ENCODE assay signal across 8 mouse cellular contexts in the genomic region with DNA sequence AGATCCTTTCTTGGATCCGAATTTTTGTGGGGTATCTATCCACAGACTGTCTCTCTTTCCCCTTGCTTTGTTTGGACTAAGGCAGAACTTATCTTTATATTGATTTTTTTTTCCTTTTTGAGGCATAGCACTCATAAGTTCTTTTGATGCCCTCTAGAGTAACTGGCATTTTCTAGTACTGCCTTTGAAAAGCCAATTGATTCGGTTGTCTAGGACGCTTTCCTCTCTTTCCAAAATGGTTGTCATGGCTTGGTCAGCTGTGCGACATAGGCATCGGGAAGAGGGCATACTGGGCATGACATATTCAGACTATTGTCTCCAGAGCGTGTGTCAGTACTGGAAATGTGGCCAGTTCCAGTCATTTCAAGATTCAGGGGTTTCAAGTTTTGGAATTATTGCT. TPM values are rescaled to one million over a fixed set of nuclear protein-coding genes. Genes with fewer than 3 reads are reported as not detected.
A peak's percentile ranks its signal among the peaks of the same experiment; 100 is the strongest.
DNase-seq lines count a peak whose midpoint lies in the region; ATAC-seq and TF ChIP-seq lines count a peak whose summit lies in the region.

No protein-coding gene starts in this region.

- H3K4me3 ChIP-seq in heart, embryonic 10.5 days = peak overlapping the region; percentile 95
- H3K4me3 ChIP-seq in G1E (ENCODE audit: low read depth, low read length) = peak overlapping the region; percentile 82
- peak overlapping the region; percentile 82 for H3K4me3 ChIP-seq in forebrain, embryonic 10.5 days
- peak overlapping the region; percentile 87 to 96 for H3K4me3 ChIP-seq in liver, embryonic 14.5 days (ENCODE audit: insufficient read depth in 1 of 2, low read depth in 2 of 2, low read length in 2 of 2)

- H3K36me3 ChIP-seq in heart, embryonic 10.5 days = peaks cover 60% of the 10 kb centered on the region
- H3K36me3 ChIP-seq in G1E (replicated peaks) = peaks cover 61% of the 10 kb centered on the region
- H3K36me3 ChIP-seq in forebrain, embryonic 10.5 days (replicated peaks) = peaks cover 61% of the 10 kb centered on the region
- H3K36me3 ChIP-seq in liver, embryonic 14.5 days (replicated peaks; ENCODE audit: control insufficient read depth, insufficient read depth, low read depth) = peaks cover 39% of the 10 kb centered on the region

- TF ChIP-seq CTCF in G1E (IDR thresholded peaks at IDR 0.05; ENCODE audit: low read depth, low read length) = no peak
- no peak for TF ChIP-seq CTCF in liver, embryonic 14.5 days (IDR thresholded peaks at IDR 0.05; ENCODE audit: low read depth)

- peak overlapping the region; percentile 80 for H3K9ac ChIP-seq in liver, embryonic 14.5 days (replicated peaks)

- under 1% methylated on average over 6 of the region's 6 CpGs for WGBS in heart, embryonic 10.5 days
- WGBS in forebrain, embryonic 10.5 days = under 1% methylated on average over 6 of the region's 6 CpGs
- WGBS in liver, embryonic 14.5 days (ENCODE audit: insufficient replicate concordance) = under 1% methylated on average over 6 of the region's 6 CpGs

- DNase-seq in heart, embryonic 10.5 days (ENCODE audit: low spot score) = no peak
- no peak for DNase-seq in heart, adult 9 months (ENCODE audit: low spot score in 2 of 2)
- peak; percentile 20 for DNase-seq in G1E (ENCODE audit: low spot score)
- no peak for DNase-seq in forebrain, embryonic 10.5 days (ENCODE audit: extremely low spot score, low spot score)
- no peak for DNase-seq in liver, embryonic 14.5 days (ENCODE audit: low read depth in 3 of 3, low spot score in 3 of 3)
- no peak for DNase-seq in frontal cortex, postnatal 14 days (ENCODE audit: low spot score in 2 of 2)
- DNase-seq in cerebellum, adult 11 months = no peak

- no peaks in the 10 kb centered on the region for H3K27me3 ChIP-seq in heart, embryonic 10.5 days (ENCODE audit: insufficient read depth, poor library complexity, severe bottlenecking)
- no peaks in the 10 kb centered on the region for H3K27me3 ChIP-seq in G1E (ENCODE audit: insufficient read depth, low read length)
- no peaks in the 10 kb centered on the region for H3K27me3 ChIP-seq in forebrain, embryonic 10.5 days (ENCODE audit: poor library complexity, severe bottlenecking)
- H3K27me3 ChIP-seq in liver, embryonic 14.5 days (ENCODE audit: control insufficient read depth, insufficient read depth, low read length) = no peaks in the 10 kb centered on the region

- peaks cover 5% of the 10 kb centered on the region; the same call in 1 of the 2 replicates for H3K4me1 ChIP-seq in heart, embryonic 10.5 days
- peaks cover 24% of the 10 kb centered on the region for H3K4me1 ChIP-seq in G1E (ENCODE audit: insufficient read depth, low read depth, low read length)
- H3K4me1 ChIP-seq in forebrain, embryonic 10.5 days = peaks cover 28% of the 10 kb centered on the region
- H3K4me1 ChIP-seq in liver, embryonic 14.5 days (replicated peaks; ENCODE audit: control insufficient read depth in 2 of 2, insufficient read depth in 2 of 2, low read length in 1 of 2) = peaks cover 2% of the 10 kb centered on the region in 2 experiments; a peak in 2 of 4 replicates

- no peaks in the 10 kb centered on the region for H3K9me3 ChIP-seq in heart, embryonic 10.5 days
- H3K9me3 ChIP-seq in G1E (replicated peaks) = no peaks in the 10 kb centered on the region
- no peaks in the 10 kb centered on the region for H3K9me3 ChIP-seq in forebrain, embryonic 10.5 days
- no peaks in the 10 kb centered on the region for H3K9me3 ChIP-seq in liver, embryonic 14.5 days (ENCODE audit: control insufficient read depth, low read length)

- ATAC-seq in G1E (ENCODE audit: extremely low read depth, insufficient number of reproducible peaks, low FRiP score, poor library complexity, severe bottlenecking) = no peak
- ATAC-seq in liver, embryonic 14.5 days (ENCODE audit: insufficient read depth) = no peak
- no peak for ATAC-seq in granulocyte monocyte progenitor cell, adult 5-6 weeks (replicated peaks; ENCODE audit: poor library complexity, severe bottlenecking)

- TF ChIP-seq EP300 in liver, embryonic 14.5 days (IDR thresholded peaks at IDR 0.05; ENCODE audit: low read depth) = no peak

- H3K4me2 ChIP-seq in liver, embryonic 14.5 days (ENCODE audit: low read depth) = peak overlapping the region; percentile 80

- H3K27ac ChIP-seq in heart, embryonic 10.5 days = peak overlapping the region; percentile 100
- peak overlapping the region; percentile 99 for H3K27ac ChIP-seq in forebrain, embryonic 10.5 days
- H3K27ac ChIP-seq in liver, embryonic 14.5 days = peak overlapping the region; percentile 91

RNA-seq across cellular contexts. Expression of gene Cep95, which starts 0.6 kb away (rescaled TPM):
- 15.8 and 18.3 TPM in 2 replicates for polyA plus RNA-seq in heart, embryonic 10.5 days (2016; fragmentation: Nextera tagmentation; extraction: Ambion mirVana)
- total RNA-seq in G1E (2014; fragmentation: Nextera tagmentation) = 37.1 and 39.8 TPM in 2 replicates
- total RNA-seq in G1E (2017) = 19.3 and 23.8 TPM in 2 replicates
- 2.0 and 3.1 TPM in 2 replicates for polyA plus RNA-seq in G1E (2012)
- polyA plus RNA-seq in forebrain, embryonic 10.5 days (2016; fragmentation: Nextera tagmentation; extraction: Ambion mirVana) = 18.7 and 20.0 TPM in 2 replicates
- 4.0 and 9.9 TPM in 2 replicates for polyA plus RNA-seq in liver, embryonic 14.5 days (2012; rRNA removed)
- 6.1 and 6.6 TPM in 2 replicates for polyA plus RNA-seq in liver, embryonic 14.5 days (2014; fragmentation: Nextera tagmentation; extraction: Ambion mirVana)
- 16.4 and 37.4 TPM in 2 replicates for total RNA-seq in granulocyte monocyte progenitor cell, adult 5-6 weeks (2014; fragmentation: Nextera tagmentation)
- 18.3 and 19.9 TPM in 2 replicates for total RNA-seq in granulocyte monocyte progenitor cell, adult 5-6 weeks (2017)

RNA-seq across cellular contexts. Expression of gene Ddx5, which starts 0.7 kb away (rescaled TPM):
- 203 and 259 TPM in 2 replicates for polyA plus RNA-seq in heart, embryonic 10.5 days (2016; fragmentation: Nextera tagmentation; extraction: Ambion mirVana)
- total RNA-seq in G1E (2014; fragmentation: Nextera tagmentation) (765 and 864 TPM in 2 replicates), G1E (2017) (782 and 866 TPM in 2 replicates)
- 2,578 and 3,923 TPM in 2 replicates for polyA plus RNA-seq in G1E (2012)
- polyA plus RNA-seq in forebrain, embryonic 10.5 days (2016; fragmentation: Nextera tagmentation; extraction: Ambion mirVana) = 311 and 330 TPM in 2 replicates
- polyA plus RNA-seq in liver, embryonic 14.5 days (2012; rRNA removed) = 87.2 and 138 TPM in 2 replicates
- 122 and 130 TPM in 2 replicates for polyA plus RNA-seq in liver, embryonic 14.5 days (2014; fragmentation: Nextera tagmentation; extraction: Ambion mirVana)
- total RNA-seq in granulocyte monocyte progenitor cell, adult 5-6 weeks (2014; fragmentation: Nextera tagmentation) = 653 and 662 TPM in 2 replicates
- total RNA-seq in granulocyte monocyte progenitor cell, adult 5-6 weeks (2017) = 1,291 and 1,523 TPM in 2 replicates

RNA-seq across cellular contexts. Expression of gene Polg2, which starts 10.3 kb away (rescaled TPM):
- polyA plus RNA-seq in heart, embryonic 10.5 days (2016; fragmentation: Nextera tagmentation; extraction: Ambion mirVana) = 9.4 and 9.9 TPM in 2 replicates
- total RNA-seq in G1E (2014; fragmentation: Nextera tagmentation) (9.6 and 10.3 TPM in 2 replicates), G1E (2017) (6.9 and 8.5 TPM in 2 replicates)
- 2.0 and 2.7 TPM in 2 replicates for polyA plus RNA-seq in G1E (2012)
- 10.1 and 10.9 TPM in 2 replicates for polyA plus RNA-seq in forebrain, embryonic 10.5 days (2016; fragmentation: Nextera tagmentation; extraction: Ambion mirVana)
- 2.7 and 3.8 TPM in 2 replicates for polyA plus RNA-seq in liver, embryonic 14.5 days (2012; rRNA removed)
- 4.4 and 5.0 TPM in 2 replicates for polyA plus RNA-seq in liver, embryonic 14.5 days (2014; fragmentation: Nextera tagmentation; extraction: Ambion mirVana)
- 11.0 and 27.3 TPM in 2 replicates for total RNA-seq in granulocyte monocyte progenitor cell, adult 5-6 weeks (2014; fragmentation: Nextera tagmentation)
- 13.0 and 18.4 TPM in 2 replicates for total RNA-seq in granulocyte monocyte progenitor cell, adult 5-6 weeks (2017)

RNA-seq across cellular contexts. Expression of gene Milr1, which starts 38.6 kb away (rescaled TPM):
- polyA plus RNA-seq in heart, embryonic 10.5 days (2016; fragmentation: Nextera tagmentation; extraction: Ambion mirVana) = 0.46 and 1.2 TPM in 2 replicates
- total RNA-seq in G1E (2014; fragmentation: Nextera tagmentation) (not detected in 2 replicates), G1E (2017) (0.33 and 0.87 TPM in 2 replicates)
- polyA plus RNA-seq in G1E (2012) = 0.05 TPM in 1 of 2 replicates, not detected in the other
- polyA plus RNA-seq in forebrain, embryonic 10.5 days (2016; fragmentation: Nextera tagmentation; extraction: Ambion mirVana) = 0.81 and 1.00 TPM in 2 replicates
- polyA plus RNA-seq in liver, embryonic 14.5 days (2012; rRNA removed) = 1.00 and 2.2 TPM in 2 replicates
- polyA plus RNA-seq in liver, embryonic 14.5 days (2014; fragmentation: Nextera tagmentation; extraction: Ambion mirVana) = 2.2 and 3.0 TPM in 2 replicates
- total RNA-seq in granulocyte monocyte progenitor cell, adult 5-6 weeks (2014; fragmentation: Nextera tagmentation) = 50.5 and 64.3 TPM in 2 replicates
- 72.3 and 85.6 TPM in 2 replicates for total RNA-seq in granulocyte monocyte progenitor cell, adult 5-6 weeks (2017)

RNA-seq across cellular contexts. Expression of gene Pecam1, which starts 39.2 kb away (rescaled TPM):
- 40.6 and 56.0 TPM in 2 replicates for polyA plus RNA-seq in heart, embryonic 10.5 days (2016; fragmentation: Nextera tagmentation; extraction: Ambion mirVana)
- total RNA-seq in G1E (2014; fragmentation: Nextera tagmentation) (0.24 TPM in 1 of 2 replicates, not detected in the other), G1E (2017) (0.70 and 0.93 TPM in 2 replicates)
- not detected in 2 replicates for polyA plus RNA-seq in G1E (2012)
- polyA plus RNA-seq in forebrain, embryonic 10.5 days (2016; fragmentation: Nextera tagmentation; extraction: Ambion mirVana) = 16.0 and 16.9 TPM in 2 replicates
- 4.6 and 6.3 TPM in 2 replicates for polyA plus RNA-seq in liver, embryonic 14.5 days (2012; rRNA removed)
- 5.5 and 6.1 TPM in 2 replicates for polyA plus RNA-seq in liver, embryonic 14.5 days (2014; fragmentation: Nextera tagmentation; extraction: Ambion mirVana)
- 69.6 and 75.1 TPM in 2 replicates for total RNA-seq in granulocyte monocyte progenitor cell, adult 5-6 weeks (2014; fragmentation: Nextera tagmentation)
- 46.1 and 46.6 TPM in 2 replicates for total RNA-seq in granulocyte monocyte progenitor cell, adult 5-6 weeks (2017)
